Mouse (Mus musculus): Measurements from ENCODE around the gene Nans. TPM values are rescaled to one million over a fixed set of nuclear protein-coding genes. Genes with fewer than 3 reads are reported as not detected.
A peak's percentile ranks its signal among the peaks of the same experiment; 100 is the strongest.

Gene Nans
- polyA plus RNA-seq, 1 experiment from 2014 or later, result 77.2 TPM

- 1% methylated on average over 51 of the region's 70 CpGs for WGBS
- peak; percentile 19 for ATAC-seq (ENCODE audit: insufficient number of reproducible peaks, insufficient read depth, low FRiP score, low read depth)
Measured at GRCm38 (mm10) chr4:46451240-46451757, 37.7 kb upstream of the Nans start.

GRCm38 (mm10) chr4:46451758-46452480 lies 37.1 kb upstream of the Nans start:
- WGBS, result 0% methylated on average over 46 of the region's 111 CpGs
- Histone ChIP-seq H3K36me3 (ENCODE audit: control insufficient read depth, insufficient read depth, low read length) (no peaks in the 10 kb centered on the region), H3K9ac (replicated peaks; ENCODE audit: low read depth, low read length) (peak overlapping the region; percentile 99), H3K4me3 (ENCODE audit: low read depth, low read length) (peak overlapping the region; percentile 89), H3K27ac (ENCODE audit: low read length) (peak overlapping the region; percentile 99), H3K27me3 (ENCODE audit: control insufficient read depth, insufficient read depth, low read length) (no peaks in the 10 kb centered on the region), H3K4me2 (replicated peaks; ENCODE audit: low read depth, low read length) (peak overlapping the region; percentile 84), H3K9me3 (ENCODE audit: control insufficient read depth, low read depth, low read length) (no peaks in the 10 kb centered on the region), H3K4me1 (ENCODE audit: control insufficient read depth, insufficient read depth, low read length) (peaks cover 24% of the 10 kb centered on the region)
- ATAC-seq (ENCODE audit: insufficient number of reproducible peaks, insufficient read depth, low FRiP score, low read depth), result peak; percentile 16

More at GRCm38 (mm10) chr4:46451240-46451757, 37.7 kb upstream of the Nans start:
- peak overlapping the region; percentile 84 for H3K4me2 ChIP-seq (replicated peaks; ENCODE audit: low read depth, low read length)
- peak overlapping the region; percentile 99 for H3K27ac ChIP-seq (ENCODE audit: low read length)
- peak overlapping the region; percentile 89 for H3K4me3 ChIP-seq (ENCODE audit: low read depth, low read length)
- no peaks in the 10 kb centered on the region for H3K27me3 ChIP-seq (ENCODE audit: control insufficient read depth, insufficient read depth, low read length)
- H3K4me1 ChIP-seq (ENCODE audit: control insufficient read depth, insufficient read depth, low read length), result peaks cover 24% of the 10 kb centered on the region
- H3K9ac ChIP-seq (replicated peaks; ENCODE audit: low read depth, low read length), result peak overlapping the region; percentile 99
- H3K9me3 ChIP-seq (ENCODE audit: control insufficient read depth, low read depth, low read length), result no peaks in the 10 kb centered on the region
- H3K36me3 ChIP-seq (ENCODE audit: control insufficient read depth, insufficient read depth, low read length), result no peaks in the 10 kb centered on the region

GRCm38 (mm10) chr4:46452481-46452850 lies 36.6 kb upstream of the Nans start:
- Histone ChIP-seq H3K4me1 (ENCODE audit: control insufficient read depth, insufficient read depth, low read length) (peaks cover 24% of the 10 kb centered on the region), H3K9me3 (ENCODE audit: control insufficient read depth, low read depth, low read length) (no peaks in the 10 kb centered on the region), H3K4me2 (replicated peaks; ENCODE audit: low read depth, low read length) (peak overlapping the region; percentile 84), H3K27ac (ENCODE audit: low read length) (peak overlapping the region; percentile 99), H3K27me3 (ENCODE audit: control insufficient read depth, insufficient read depth, low read length) (no peaks in the 10 kb centered on the region), H3K9ac (replicated peaks; ENCODE audit: low read depth, low read length) (peak overlapping the region; percentile 99), H3K4me3 (ENCODE audit: low read depth, low read length) (peak overlapping the region; percentile 89), H3K36me3 (ENCODE audit: control insufficient read depth, insufficient read depth, low read length) (no peaks in the 10 kb centered on the region)
- peak; percentile 43; the same call in 1 of the 2 replicates for ATAC-seq (ENCODE audit: insufficient number of reproducible peaks, insufficient read depth, low FRiP score, low read depth)
- 0% methylated on average over 19 of the region's 19 CpGs for WGBS

- Histone ChIP-seq H3K27ac (ENCODE audit: low read length) (peak overlapping the region; percentile 99), H3K36me3 (ENCODE audit: control insufficient read depth, insufficient read depth, low read length) (no peaks in the 10 kb centered on the region), H3K9ac (replicated peaks; ENCODE audit: low read depth, low read length) (peak overlapping the region; percentile 99), H3K4me3 (ENCODE audit: low read depth, low read length) (peak overlapping the region; percentile 89), H3K4me1 (ENCODE audit: control insufficient read depth, insufficient read depth, low read length) (peaks cover 24% of the 10 kb centered on the region), H3K27me3 (ENCODE audit: control insufficient read depth, insufficient read depth, low read length) (no peaks in the 10 kb centered on the region), H3K9me3 (ENCODE audit: control insufficient read depth, low read depth, low read length) (no peaks in the 10 kb centered on the region), H3K4me2 (replicated peaks; ENCODE audit: low read depth, low read length) (peak overlapping the region; percentile 84)
- 32% methylated on average over 13 of the region's 13 CpGs for WGBS
- no peak for ATAC-seq (ENCODE audit: insufficient number of reproducible peaks, insufficient read depth, low FRiP score, low read depth)
Measured at GRCm38 (mm10) chr4:46452855-46453719, 36.0 kb upstream of the Nans start.

- no peak overlapping the region for H3K4me3 ChIP-seq (ENCODE audit: low read depth, low read length)
Measured at GRCm38 (mm10) chr4:46454097-46454864, 34.8 kb upstream of the Nans start.

GRCm38 (mm10) chr4:46456762-46457161 lies 32.3 kb upstream of the Nans start:
- Histone ChIP-seq H3K27me3 (ENCODE audit: control insufficient read depth, insufficient read depth, low read length) (no peaks in the 10 kb centered on the region), H3K4me2 (replicated peaks; ENCODE audit: low read depth, low read length) (no peak overlapping the region), H3K4me3 (ENCODE audit: low read depth, low read length) (no peak overlapping the region), H3K9me3 (ENCODE audit: control insufficient read depth, low read depth, low read length) (no peaks in the 10 kb centered on the region), H3K36me3 (ENCODE audit: control insufficient read depth, insufficient read depth, low read length) (peaks cover 18% of the 10 kb centered on the region), H3K9ac (replicated peaks; ENCODE audit: low read depth, low read length) (no peak overlapping the region), H3K27ac (ENCODE audit: low read length) (no peak overlapping the region), H3K4me1 (ENCODE audit: control insufficient read depth, insufficient read depth, low read length) (peaks cover 22% of the 10 kb centered on the region)
- WGBS, result 79% methylated on average over 4 of the region's 4 CpGs
- no peak for ATAC-seq (ENCODE audit: insufficient number of reproducible peaks, insufficient read depth, low FRiP score, low read depth)

More at GRCm38 (mm10) chr4:46454097-46454864, 34.8 kb upstream of the Nans start:
- Histone ChIP-seq H3K9ac (replicated peaks; ENCODE audit: low read depth, low read length) (no peak overlapping the region), H3K27ac (ENCODE audit: low read length) (no peak overlapping the region), H3K4me1 (ENCODE audit: control insufficient read depth, insufficient read depth, low read length) (peaks cover 24% of the 10 kb centered on the region), H3K4me2 (replicated peaks; ENCODE audit: low read depth, low read length) (peak overlapping the region; percentile 84; the same call in 1 of the 2 replicates), H3K36me3 (ENCODE audit: control insufficient read depth, insufficient read depth, low read length) (no peaks in the 10 kb centered on the region), H3K27me3 (ENCODE audit: control insufficient read depth, insufficient read depth, low read length) (no peaks in the 10 kb centered on the region), H3K9me3 (ENCODE audit: control insufficient read depth, low read depth, low read length) (no peaks in the 10 kb centered on the region)
- no peak for ATAC-seq (ENCODE audit: insufficient number of reproducible peaks, insufficient read depth, low FRiP score, low read depth)
- WGBS, result 68% methylated on average over 5 of the region's 5 CpGs

- Histone ChIP-seq H3K9ac (replicated peaks; ENCODE audit: low read depth, low read length) (no peak overlapping the region), H3K4me2 (replicated peaks; ENCODE audit: low read depth, low read length) (no peak overlapping the region), H3K4me3 (ENCODE audit: low read depth, low read length) (no peak overlapping the region), H3K27me3 (ENCODE audit: control insufficient read depth, insufficient read depth, low read length) (no peaks in the 10 kb centered on the region), H3K9me3 (ENCODE audit: control insufficient read depth, low read depth, low read length) (no peaks in the 10 kb centered on the region), H3K36me3 (ENCODE audit: control insufficient read depth, insufficient read depth, low read length) (peaks cover 20% of the 10 kb centered on the region), H3K4me1 (ENCODE audit: control insufficient read depth, insufficient read depth, low read length) (peaks cover 22% of the 10 kb centered on the region), H3K27ac (ENCODE audit: low read length) (no peak overlapping the region)
- 89% methylated on average over 3 of the region's 3 CpGs for WGBS
- no peak for ATAC-seq (ENCODE audit: insufficient number of reproducible peaks, insufficient read depth, low FRiP score, low read depth)
Measured at GRCm38 (mm10) chr4:46457186-46457585, 31.9 kb upstream of the Nans start.

- H3K4me2 ChIP-seq (replicated peaks; ENCODE audit: low read depth, low read length), result no peak overlapping the region
- ATAC-seq (ENCODE audit: insufficient number of reproducible peaks, insufficient read depth, low FRiP score, low read depth), result no peak
- WGBS, result 90% methylated on average over 2 of the region's 2 CpGs
- no peak overlapping the region for H3K9ac ChIP-seq (replicated peaks; ENCODE audit: low read depth, low read length)
- H3K9me3 ChIP-seq (ENCODE audit: control insufficient read depth, low read depth, low read length), result no peaks in the 10 kb centered on the region
- H3K36me3 ChIP-seq (ENCODE audit: control insufficient read depth, insufficient read depth, low read length), result peaks cover 32% of the 10 kb centered on the region
- H3K4me1 ChIP-seq (ENCODE audit: control insufficient read depth, insufficient read depth, low read length), result peaks cover 14% of the 10 kb centered on the region
- no peak overlapping the region for H3K4me3 ChIP-seq (ENCODE audit: low read depth, low read length)
- no peak overlapping the region for H3K27ac ChIP-seq (ENCODE audit: low read length)
- H3K27me3 ChIP-seq (ENCODE audit: control insufficient read depth, insufficient read depth, low read length), result no peaks in the 10 kb centered on the region
Measured at GRCm38 (mm10) chr4:46458411-46458810, 30.6 kb upstream of the Nans start.

Measured in stomach, embryonic 14.5 days (tissue).